Mouse (Mus musculus) liver, embryonic 14.5 days (tissue): ENCODE data around the gene Trp53tg5.

Experiments used
- CTCF ChIP-seq: IDR thresholded peaks from 2 replicates; pipeline ENCODE4 v1.5.1; 2016; ENCODE audit warnings: antibody characterized with exemption, low read depth, control low read depth
- EP300 ChIP-seq: IDR thresholded peaks from 2 replicates; pipeline ENCODE4 v1.6.1; 2016; ENCODE audit warnings: antibody characterized with exemption, low read depth

- TF ChIP-seq CTCF (no peak), EP300 (no peak)
Observed at GRCm38 (mm10) chr2:164487115-164487527, 13.6 kb upstream of the Trp53tg5 start.
